Mouse (Mus musculus) spleen, embryonic (tissue): ENCODE data around the gene Smg5.

Experiments
- CTCF ChIA-PET: fragments of 350-600 bp; sonication (Branson Sonifier 250); formaldehyde crosslinking; loops from one replicate; lab custom pipeline; 2022; lab: Charles Lee

Gene Smg5

GRCm38 (mm10) chr3:88393776-88394375 lies 57.8 kb downstream of the Smg5 start:
- CTCF ChIA-PET: no interaction called here

- CTCF ChIA-PET: interaction anchor here (0.6 kb wide), 1 partner anchor 254 kb away, joined by 3 read pairs; no protein-coding TSS in a partner anchor
Observed at GRCm38 (mm10) chr3:88395288-88395687, 59.2 kb downstream of the Smg5 start.

- CTCF ChIA-PET: no interaction called here
Observed at GRCm38 (mm10) chr3:88395742-88396141, 59.7 kb downstream of the Smg5 start.

GRCm38 (mm10) chr3:88398666-88399065 lies 62.6 kb downstream of the Smg5 start:
- CTCF ChIA-PET: interaction anchor here (0.6 kb wide), 1 partner anchor 28 kb away, joined by 3 read pairs; no protein-coding TSS in a partner anchor

GRCm38 (mm10) chr3:88403522-88404230 lies 67.6 kb downstream of the Smg5 start:
- CTCF ChIA-PET: interaction anchor here (0.6 to 1.1 kb wide), 2 partner anchors 13 to 68 kb away, joined by 3 to 4 read pairs; no protein-coding TSS in a partner anchor

GRCm38 (mm10) chr3:88407090-88407489 lies 71.0 kb downstream of the Smg5 start:
- CTCF ChIA-PET: interaction anchor here (0.6 to 1.0 kb wide), 3 partner anchors 74 to 98 kb away, joined by 3 to 4 read pairs (median 3); no protein-coding TSS in a partner anchor

- CTCF ChIA-PET: interaction anchor here (0.6 to 1.0 kb wide), 5 partner anchors 33 to 98 kb away, joined by 3 to 6 read pairs (median 4); no protein-coding TSS in a partner anchor
Observed at GRCm38 (mm10) chr3:88407529-88407928, 71.5 kb downstream of the Smg5 start.

GRCm38 (mm10) chr3:88408953-88409352 lies 72.9 kb downstream of the Smg5 start:
- CTCF ChIA-PET: interaction anchor here (0.5 kb wide), 1 partner anchor 328 kb away, joined by 5 read pairs; no protein-coding TSS in a partner anchor

- CTCF ChIA-PET: interaction anchor here (0.7 to 1.1 kb wide), 5 partner anchors 14 to 252 kb away, joined by 3 to 6 read pairs (median 3); no protein-coding TSS in a partner anchor
Observed at GRCm38 (mm10) chr3:88409741-88410644, 73.9 kb downstream of the Smg5 start, which contains the start of gene Pmf1. Gene Pmf1 (minus strand): TSS chr3:88410331.

GRCm38 (mm10) chr3:88410645-88411031 lies 74.6 kb downstream of the Smg5 start:
- CTCF ChIA-PET: interaction anchor here (0.7 to 1.0 kb wide), 4 partner anchors 13 to 253 kb away, joined by 3 to 6 read pairs (median 3); no protein-coding TSS in a partner anchor

- CTCF ChIA-PET: no interaction called here
Observed at GRCm38 (mm10) chr3:88411681-88412080, 75.6 kb downstream of the Smg5 start.
